Mouse (Mus musculus) bone marrow, adult 2 months (tissue): ENCODE results near the gene Numa1.

Experiments
- CTCF ChIP-seq: fragments of 200-500 bp; IDR thresholded peaks from 2 replicates; pipeline ENCODE4 v1.5.1; 2011; ENCODE audit warnings: low read length, control low read depth; ENCODE audit not compliant: control insufficient read depth, insufficient read depth
- POLR2A ChIP-seq: fragments of 200-500 bp; IDR thresholded peaks from 2 replicates; pipeline ENCODE4 v1.6.1; 2011; ENCODE audit warnings: low read depth, mild to moderate bottlenecking, control low read depth, low read length, borderline replicate concordance; ENCODE audit not compliant: control insufficient read depth

- no peak for TF ChIP-seq POLR2A
- no peak for TF ChIP-seq CTCF
Measured at GRCm38 (mm10) chr7:101884160-101884559, 49.8 kb upstream of the Numa1 start.
